In genomic region chr4:123295026-123295425, GRCm38 (mm10) we compare ENCODE assay signal across 8 mouse cellular contexts. TPM values are rescaled to one million over a fixed set of nuclear protein-coding genes. Genes with fewer than 3 reads are reported as not detected.
"Had no signal": no experiment of that assay in that cellular context is flagged by ENCODE, and none has a peak within 500 bp of the region (broad histone marks: within the 10 kb centered on the region; RNA-seq: fewer than 3 reads in every experiment).

No protein-coding gene starts in this region.

RNA-seq across cellular contexts. Expression of gene Oxct2a, which starts 28.4 kb away (rescaled TPM):
- total RNA-seq: neutrophil, adult 5-6 weeks had no signal
- polyA plus RNA-seq: neural tube, embryonic 13.5 days; neural tube, embryonic 14.5 days; stomach, embryonic 15.5 days; stomach, embryonic 16.5 days; stomach, postnatal 0 days; thymus, postnatal 0 days; urinary bladder, adult 2 months had no signal

RNA-seq across cellular contexts. Expression of gene Bmp8a, which starts 48.0 kb away (rescaled TPM):
- total RNA-seq: neutrophil, adult 5-6 weeks had no signal
